Mouse (Mus musculus): ENCODE results near the gene Zcchc13.
"Not testable (repeated sequence)": the region's sequence is repeated elsewhere in the genome, so short reads cannot be mapped to it uniquely, and the experiment has no call there.

Zcchc13 gene

GRCm38 (mm10) chrX:103644301-103644700, 13.9 kb downstream of the Zcchc13 start:
- DNase-seq (ENCODE audit: low read depth, low spot score), result no peak

- DNase-seq (ENCODE audit: low read depth, low spot score), result no peak
These were observed 21.7 kb downstream of the Zcchc13 start for GRCm38 (mm10) chrX:103652048-103652447.

GRCm38 (mm10) chrX:103653021-103653420, 22.6 kb downstream of the Zcchc13 start:
- no peak for DNase-seq (ENCODE audit: low read depth, low spot score)

GRCm38 (mm10) chrX:103658985-103659384, 28.6 kb downstream of the Zcchc13 start:
- DNase-seq (ENCODE audit: low read depth, low spot score), result no peak

GRCm38 (mm10) chrX:103664445-103664844, 34.1 kb downstream of the Zcchc13 start:
- not testable (repeated sequence) for DNase-seq (ENCODE audit: low read depth, low spot score)

GRCm38 (mm10) chrX:103670245-103670644, 39.9 kb downstream of the Zcchc13 start:
- no peak for DNase-seq (ENCODE audit: low read depth, low spot score)

GRCm38 (mm10) chrX:103673761-103674160, 43.4 kb downstream of the Zcchc13 start:
- no peak for DNase-seq (ENCODE audit: low read depth, low spot score)

- peak; percentile 5 for DNase-seq (ENCODE audit: low read depth, low spot score)
These were observed 44.3 kb downstream of the Zcchc13 start for GRCm38 (mm10) chrX:103674674-103675073.

All from embryo, embryonic 11.5 days (tissue).